Mouse (Mus musculus): Measurements from ENCODE around the gene Atp8a2.
"Not testable (repeated sequence)": the region's sequence is repeated elsewhere in the genome, so short reads cannot be mapped to it uniquely, and the experiment has no call there.

Atp8a2 gene

DNA sequence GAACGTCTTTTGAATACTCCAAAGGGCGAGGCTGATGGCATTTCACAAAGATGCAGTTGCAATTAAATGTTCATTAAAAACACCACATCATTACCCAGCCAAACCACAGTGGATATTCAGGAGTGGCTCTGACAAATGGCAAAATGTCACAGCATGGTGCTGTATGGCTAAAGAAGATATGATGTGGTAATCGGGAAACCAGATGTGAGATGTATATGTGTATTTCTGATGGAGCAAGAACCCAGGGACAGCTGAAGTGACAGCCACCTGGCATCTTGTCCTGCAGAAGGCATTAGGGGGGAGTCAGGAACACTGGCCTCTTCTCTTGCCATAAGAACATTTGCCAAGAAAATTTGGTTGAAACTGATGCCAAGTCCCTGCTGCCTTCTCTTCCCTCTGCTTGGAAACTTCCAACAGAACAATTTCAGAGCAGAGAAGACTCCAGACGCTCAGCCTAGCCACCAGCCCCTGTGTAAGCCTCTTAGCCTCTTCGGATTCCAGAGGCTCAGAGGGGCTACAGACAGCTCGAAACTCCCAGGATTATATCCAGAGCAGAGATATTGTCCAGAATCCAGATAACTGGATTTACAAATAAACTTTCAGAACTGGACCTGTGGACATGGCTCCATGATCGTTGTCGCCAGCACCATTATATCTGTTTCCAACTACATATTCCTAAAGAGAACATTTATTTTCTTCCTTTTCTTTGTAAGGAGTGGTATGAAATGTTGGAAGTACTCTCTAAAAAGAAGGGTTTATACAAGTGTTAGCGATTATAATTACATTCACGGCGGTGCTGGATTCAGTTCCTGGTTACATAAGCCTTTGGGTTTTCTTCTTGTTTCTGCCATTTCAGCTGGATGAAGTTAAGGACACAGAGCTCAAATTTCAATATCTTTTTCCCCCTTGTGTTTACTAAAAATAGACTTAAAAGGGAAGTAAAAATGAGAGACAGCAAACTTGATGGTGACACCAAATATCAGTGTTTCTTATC is 413.3 kb downstream of the Atp8a2 start:
- DNase-seq (ENCODE audit: low spot score in 2 of 2) = no peak

DNA sequence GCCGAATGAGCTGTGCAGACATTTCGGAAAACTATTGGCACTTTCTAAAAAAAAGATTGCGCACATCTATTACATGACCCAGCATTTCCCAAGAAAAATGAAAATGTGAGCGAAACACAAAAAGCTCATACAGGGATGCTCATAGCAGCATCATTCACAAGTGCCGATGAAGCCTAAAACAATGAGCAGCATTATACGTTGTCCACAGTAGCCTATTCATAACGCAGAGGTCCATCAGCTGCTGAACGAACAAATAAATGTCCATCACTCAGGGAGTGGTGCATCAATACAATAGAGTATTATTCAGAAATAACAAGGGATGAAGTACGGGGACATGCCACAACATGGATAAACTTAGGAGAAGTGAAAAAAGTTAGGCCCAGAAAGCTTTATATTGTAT is 416.6 kb downstream of the Atp8a2 start:
- DNase-seq (ENCODE audit: low spot score in 2 of 2) = no peak

GRCm38 (mm10) chr14:59762227-59762626 is 434.8 kb downstream of the Atp8a2 start:
- DNase-seq (ENCODE audit: low spot score in 2 of 2) = no peak

DNA sequence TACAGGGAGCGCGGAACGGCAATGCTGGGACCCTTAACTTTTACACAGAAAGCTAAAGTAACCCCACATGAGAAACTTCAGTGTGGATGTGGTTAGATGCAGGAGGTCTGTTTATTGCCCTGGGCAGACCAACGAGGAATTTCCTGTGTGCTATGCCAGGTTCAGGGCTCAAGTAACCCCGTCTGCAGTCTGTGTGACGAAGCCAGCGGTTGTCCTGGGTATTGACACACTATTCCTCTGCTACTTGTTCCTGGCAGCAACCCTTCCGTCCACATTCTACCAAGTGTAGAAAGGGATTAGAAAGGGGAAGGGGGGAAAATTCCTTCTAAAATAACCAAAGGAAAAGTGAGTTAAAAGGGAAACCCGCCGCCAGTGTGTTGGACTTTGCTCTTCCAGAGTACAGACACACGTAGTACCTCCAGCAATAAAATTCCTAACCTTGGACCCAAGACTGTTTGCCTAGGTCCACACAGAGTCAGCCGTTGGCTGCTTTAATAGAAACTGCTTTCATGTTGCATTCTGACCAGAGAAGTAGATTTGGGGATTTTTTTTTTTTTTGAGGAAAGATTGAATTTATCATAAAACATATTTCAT is 437.0 kb downstream of the Atp8a2 start:
- no peak for DNase-seq (ENCODE audit: low spot score in 2 of 2)

DNA sequence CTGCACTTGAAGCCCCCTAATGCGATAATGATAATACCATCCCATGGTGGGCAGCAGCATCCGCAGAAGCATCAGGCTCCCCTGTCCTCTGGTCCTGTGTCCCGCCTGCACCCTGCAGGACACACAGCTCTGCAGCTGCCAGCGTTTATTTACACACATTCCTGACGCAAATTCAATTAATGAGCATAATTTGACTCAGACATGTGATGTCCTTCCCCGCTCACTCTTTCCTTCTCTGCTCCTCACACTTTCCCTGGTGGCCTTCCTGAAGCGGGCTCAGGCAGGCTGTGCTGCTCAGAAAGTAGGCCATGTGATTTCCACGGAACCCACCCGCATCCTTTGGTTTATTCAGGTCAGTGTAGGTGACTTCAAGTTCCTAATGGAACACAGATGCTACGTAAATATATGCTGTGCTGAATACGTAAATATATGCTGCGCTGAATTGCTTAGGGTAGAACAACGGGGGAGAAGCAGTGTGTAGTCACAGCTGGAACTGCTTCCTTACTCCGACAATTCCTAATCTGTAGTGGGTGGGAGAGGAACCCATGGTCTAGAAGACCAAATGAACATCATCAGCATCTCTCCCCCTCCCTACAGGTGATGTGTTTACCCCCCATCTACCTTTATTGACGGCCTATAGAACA is 437.7 kb downstream of the Atp8a2 start:
- DNase-seq (ENCODE audit: low spot score in 2 of 2) = no peak

GRCm38 (mm10) chr14:59752401-59752800 is 444.6 kb downstream of the Atp8a2 start:
- DNase-seq (ENCODE audit: low spot score in 2 of 2) = no peak

DNA sequence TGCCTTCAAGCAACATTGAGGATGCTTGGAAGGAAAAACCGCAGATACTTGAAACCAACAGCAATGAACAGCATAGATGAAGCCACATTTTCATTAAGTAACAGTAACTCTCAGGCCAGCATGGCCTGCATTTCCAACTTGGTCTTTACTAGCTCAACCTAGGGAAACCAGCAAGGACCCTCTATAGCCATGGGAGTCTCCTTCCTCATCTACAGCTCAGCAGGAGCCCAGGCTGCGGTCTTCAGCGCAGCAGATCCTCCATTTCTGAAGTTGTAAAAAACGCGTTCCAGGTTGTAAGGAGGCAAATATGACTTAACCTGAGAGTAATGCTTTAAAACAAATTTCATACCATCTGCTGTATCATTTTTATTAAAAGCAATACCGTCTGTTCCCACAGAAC is 447.0 kb downstream of the Atp8a2 start:
- no peak for DNase-seq (ENCODE audit: low spot score in 2 of 2)

DNA sequence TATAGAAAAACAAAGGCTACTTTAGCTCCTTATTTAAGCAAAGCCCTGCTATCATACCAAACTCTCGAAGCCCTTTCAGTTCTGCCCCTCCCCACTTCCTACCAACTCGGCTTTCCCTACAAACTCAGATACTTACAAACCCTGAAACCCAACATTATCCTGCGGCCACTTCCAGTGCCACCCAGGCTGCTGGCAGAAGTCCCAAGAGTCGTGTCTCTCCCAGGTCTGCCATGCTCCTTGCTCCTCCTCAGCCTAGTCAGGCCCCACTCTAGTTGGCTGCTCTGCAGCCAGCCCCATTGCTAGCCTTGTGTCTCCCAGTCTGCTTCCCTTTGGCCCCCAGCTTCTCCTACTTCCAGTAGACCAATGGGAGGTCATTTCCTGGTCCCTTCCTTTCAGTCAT is 451.3 kb downstream of the Atp8a2 start:
- DNase-seq (ENCODE audit: low spot score in 2 of 2) = no peak

DNA sequence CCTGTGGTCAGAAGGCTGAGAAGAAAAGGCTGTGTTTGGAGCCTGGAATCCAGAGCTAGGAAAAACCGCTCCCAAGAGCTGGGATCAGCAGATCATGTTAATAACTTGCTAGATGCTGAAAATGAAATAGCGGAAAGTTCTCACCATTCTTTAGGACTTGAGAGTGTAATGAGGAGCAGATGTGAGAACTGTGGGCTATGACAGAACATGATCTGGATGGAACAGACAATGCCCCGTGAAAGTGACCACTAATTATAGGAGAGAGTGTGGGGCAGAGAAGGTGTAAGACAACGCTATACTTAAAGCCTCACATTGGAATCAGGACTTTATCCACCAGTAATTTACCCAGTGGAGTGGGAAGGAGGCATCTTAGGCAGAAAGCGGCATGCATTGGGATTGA is 455.2 kb downstream of the Atp8a2 start:
- DNase-seq (ENCODE audit: low spot score in 2 of 2) = no peak

GRCm38 (mm10) chr14:59739446-59739845 is 457.5 kb downstream of the Atp8a2 start:
- no peak for DNase-seq (ENCODE audit: low spot score in 2 of 2)

- DNase-seq (ENCODE audit: low spot score in 2 of 2) = no peak
These were observed 459.2 kb downstream of the Atp8a2 start for GRCm38 (mm10) chr14:59737734-59738294.

GRCm38 (mm10) chr14:59736861-59737700 is 459.9 kb downstream of the Atp8a2 start:
- no peak for DNase-seq (ENCODE audit: low spot score in 2 of 2)

- no peak for DNase-seq (ENCODE audit: low spot score in 2 of 2)
These were observed 467.0 kb downstream of the Atp8a2 start for GRCm38 (mm10) chr14:59730043-59730390.

- no peak for DNase-seq (ENCODE audit: low spot score in 2 of 2)
These were observed 467.5 kb downstream of the Atp8a2 start for GRCm38 (mm10) chr14:59729298-59730042.

GRCm38 (mm10) chr14:59727016-59727415 is 470.0 kb downstream of the Atp8a2 start:
- no peak for DNase-seq (ENCODE audit: low spot score in 2 of 2)

DNA sequence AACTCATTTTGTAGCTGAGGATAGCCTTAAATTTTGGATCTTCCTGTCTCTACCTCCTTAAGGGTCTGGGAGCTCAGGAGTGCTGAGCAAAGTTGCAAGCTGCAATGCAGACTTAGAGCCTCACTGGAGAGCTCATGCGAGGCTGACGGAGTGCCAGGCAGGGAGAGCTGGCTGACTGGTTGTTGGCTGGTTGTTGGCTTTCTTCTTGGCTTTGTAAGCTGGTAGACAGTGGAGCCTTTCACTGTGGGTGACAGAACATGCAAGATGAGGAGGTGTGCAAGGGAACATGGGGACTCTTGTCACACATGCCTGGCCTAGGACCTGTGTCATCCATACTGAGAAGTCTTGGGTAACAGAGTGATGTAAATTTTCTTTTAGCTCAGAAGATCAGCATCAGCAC is 473.8 kb downstream of the Atp8a2 start:
- no peak for DNase-seq (ENCODE audit: low spot score in 2 of 2)

GRCm38 (mm10) chr14:59721957-59722356 is 475.0 kb downstream of the Atp8a2 start:
- DNase-seq (ENCODE audit: low spot score in 2 of 2) = no peak

GRCm38 (mm10) chr14:59721356-59721755 is 475.6 kb downstream of the Atp8a2 start:
- DNase-seq (ENCODE audit: low spot score in 2 of 2) = no peak

DNA sequence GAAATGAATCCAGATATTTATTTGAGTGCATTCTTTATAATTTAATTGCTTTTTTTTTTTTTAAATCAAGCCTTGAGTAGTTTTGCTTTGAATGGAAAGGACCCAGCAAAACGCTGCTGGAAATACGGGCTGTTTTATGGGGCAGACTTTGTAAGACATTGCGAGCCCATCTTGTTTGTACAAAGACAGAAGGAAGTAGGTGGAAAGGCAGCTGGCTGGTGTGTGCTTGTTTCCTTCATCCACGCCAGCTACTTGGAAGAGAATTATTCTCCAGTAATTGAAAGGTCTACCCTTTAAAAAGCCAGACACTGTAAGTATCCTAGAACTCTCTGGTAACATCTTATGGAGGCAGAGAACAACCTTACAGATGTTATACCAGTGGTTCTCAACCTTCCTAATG is 476.6 kb downstream of the Atp8a2 start:
- DNase-seq (ENCODE audit: low spot score in 2 of 2) = no peak

GRCm38 (mm10) chr14:59716443-59717085 is 480.4 kb downstream of the Atp8a2 start:
- not testable (repeated sequence) for DNase-seq (ENCODE audit: low spot score in 2 of 2)
